Mouse (Mus musculus) spleen, postnatal 10 days (tissue): ENCODE results near the gene Havcr2.
"Not testable (repeated sequence)": the region's sequence is repeated elsewhere in the genome, so short reads cannot be mapped to it uniquely, and the experiment has no call there.

Source experiments
- DNase-seq, 2 experiments: peaks; one replicate each; pipeline ENCODE4 v3.0.0; 2021 to 2022; ENCODE audit warnings: low spot score in 2 of 2

Gene Havcr2

GRCm38 (mm10) chr11:46454453-46455045, at the start of gene Havcr2:
Havcr2 (plus strand) TSS chr11:46454935.
- DNase-seq = no peak

GRCm38 (mm10) chr11:46404986-46405385, 49.7 kb upstream of the Havcr2 start:
- DNase-seq = no peak

- no peak for DNase-seq
Observed at GRCm38 (mm10) chr11:46406721-46407120, 48.0 kb upstream of the Havcr2 start.

- DNase-seq = no peak
Observed at GRCm38 (mm10) chr11:46410018-46410563, 44.6 kb upstream of the Havcr2 start.

- no peak for DNase-seq
Observed at GRCm38 (mm10) chr11:46418438-46418837, 36.3 kb upstream of the Havcr2 start.

- DNase-seq = no peak
Observed at GRCm38 (mm10) chr11:46418860-46419259, 35.9 kb upstream of the Havcr2 start.

GRCm38 (mm10) chr11:46421086-46421888, 33.4 kb upstream of the Havcr2 start:
- DNase-seq = no peak

- DNase-seq = not testable (repeated sequence)
Observed at GRCm38 (mm10) chr11:46428131-46428530, 26.6 kb upstream of the Havcr2 start.

GRCm38 (mm10) chr11:46430123-46430522, 24.6 kb upstream of the Havcr2 start:
- DNase-seq = no peak

GRCm38 (mm10) chr11:46431129-46431528, 23.6 kb upstream of the Havcr2 start:
- DNase-seq = peak; percentile 70 to 89

- no peak for DNase-seq
Observed at GRCm38 (mm10) chr11:46435363-46435762, 19.4 kb upstream of the Havcr2 start.

GRCm38 (mm10) chr11:46436760-46437458, 17.8 kb upstream of the Havcr2 start, which contains the start of gene Med7:
Med7 (plus strand) TSS chr11:46436925.
- DNase-seq = peak; percentile 88 to 94

- DNase-seq = peak; percentile 66 to 69
Observed at GRCm38 (mm10) chr11:46437459-46438000, 17.2 kb upstream of the Havcr2 start.

- DNase-seq = no peak
Observed at GRCm38 (mm10) chr11:46439005-46439543, 15.7 kb upstream of the Havcr2 start.

- DNase-seq = no peak
Observed at GRCm38 (mm10) chr11:46441774-46442173, 13.0 kb upstream of the Havcr2 start.

GRCm38 (mm10) chr11:46443152-46443551, 11.6 kb upstream of the Havcr2 start:
- no peak for DNase-seq

GRCm38 (mm10) chr11:46443979-46444378, 10.8 kb upstream of the Havcr2 start:
- no peak for DNase-seq

- no peak for DNase-seq
Observed at GRCm38 (mm10) chr11:46446150-46446549, 8.6 kb upstream of the Havcr2 start.

GRCm38 (mm10) chr11:46447644-46448484, 6.9 kb upstream of the Havcr2 start:
- DNase-seq = no peak

GRCm38 (mm10) chr11:46449461-46450080, 5.2 kb upstream of the Havcr2 start:
- DNase-seq = no peak
